29 mouse cellular contexts compared by ENCODE assay signal in genomic region chr4:59194731-59195496, GRCm38 (mm10). TPM values are rescaled to one million over a fixed set of nuclear protein-coding genes. Genes with fewer than 3 reads are reported as not detected.
DNase-seq lines count a peak whose midpoint lies in the region; ATAC-seq and TF ChIP-seq lines count a peak whose summit lies in the region.
"Had no signal": no experiment of that assay in that cellular context is flagged by ENCODE, and none has a peak within 500 bp of the region (broad histone marks: within the 10 kb centered on the region; RNA-seq: fewer than 3 reads in every experiment).

No protein-coding gene starts in this region.

- no peak overlapping the region for H3K9ac ChIP-seq in lung, postnatal 0 days (replicated peaks; ENCODE audit: low read depth)
- H3K9ac ChIP-seq in liver, embryonic 14.5 days (replicated peaks) = peak overlapping the region; percentile 31
- H3K9ac ChIP-seq: hindbrain, embryonic 13.5 days; kidney, embryonic 15.5 days; limb, embryonic 13.5 days; lung, embryonic 15.5 days; neural tube, embryonic 15.5 days had no signal

- ATAC-seq in lung, postnatal 0 days = no peak
- no peak for ATAC-seq in liver, embryonic 14.5 days (ENCODE audit: insufficient read depth)
- ATAC-seq: CD4-positive, CD25-positive, alpha-beta regulatory T cell, adult 4 months; forebrain, embryonic 16.5 days had no signal

- no peaks in the 10 kb centered on the region for H3K27me3 ChIP-seq in lung, postnatal 0 days (replicated peaks; ENCODE audit: insufficient read depth, low read length)
- no peaks in the 10 kb centered on the region for H3K27me3 ChIP-seq in liver, embryonic 14.5 days (ENCODE audit: control insufficient read depth, insufficient read depth, low read length)
- H3K27me3 ChIP-seq: hindbrain, embryonic 13.5 days; kidney, embryonic 15.5 days; limb, embryonic 13.5 days; lung, embryonic 15.5 days; neural tube, embryonic 15.5 days had no signal

- H3K9me3 ChIP-seq in lung, postnatal 0 days (ENCODE audit: low read length) = no peaks in the 10 kb centered on the region
- no peaks in the 10 kb centered on the region for H3K9me3 ChIP-seq in liver, embryonic 14.5 days (ENCODE audit: control insufficient read depth, low read length)
- H3K9me3 ChIP-seq: forebrain, embryonic 10.5 days; hindbrain, embryonic 13.5 days; kidney, embryonic 15.5 days; limb, embryonic 13.5 days; lung, embryonic 15.5 days; neural tube, embryonic 15.5 days had no signal

- no peak overlapping the region for H3K4me3 ChIP-seq in lung, postnatal 0 days (ENCODE audit: low read depth, low read length)
- H3K4me3 ChIP-seq in liver, embryonic 14.5 days (ENCODE audit: insufficient read depth in 1 of 2, low read depth in 2 of 2, low read length in 2 of 2) = no peak overlapping the region
- H3K4me3 ChIP-seq: forebrain, embryonic 10.5 days; hindbrain, embryonic 13.5 days; kidney, embryonic 15.5 days; limb, embryonic 13.5 days; lung, embryonic 15.5 days; neural tube, embryonic 15.5 days had no signal

- peak; percentile 85 for DNase-seq in heart, adult 11 months
- no peak for DNase-seq in heart, postnatal 36 days
- DNase-seq in lung, postnatal 36 days = peak; percentile 26
- no peak for DNase-seq in lung, postnatal 0 days (ENCODE audit: low spot score)
- no peak for DNase-seq in liver, embryonic 14.5 days (ENCODE audit: low read depth in 3 of 3, low spot score in 3 of 3)
- no peak for DNase-seq in spleen, postnatal 10 days (ENCODE audit: low spot score in 2 of 2)
- DNase-seq in urinary bladder, postnatal 4 days (ENCODE audit: low spot score in 2 of 2) = no peak
- DNase-seq in adrenal gland, adult 2 months = no peak
- DNase-seq: adrenal gland, postnatal 10 days; cerebellum, adult 9-10 months; gastrocnemius, postnatal 14 days; heart, adult 18-20 months; kidney, postnatal 4 days; right cerebral cortex, adult 18-20 months had no signal

- no peak overlapping the region for H3K27ac ChIP-seq in lung, postnatal 0 days (ENCODE audit: low read length)
- peak overlapping the region; percentile 7 for H3K27ac ChIP-seq in liver, embryonic 14.5 days
- H3K27ac ChIP-seq: forebrain, embryonic 10.5 days; hindbrain, embryonic 13.5 days; kidney, embryonic 15.5 days; limb, embryonic 13.5 days; lung, embryonic 15.5 days; macrophage had no signal

- WGBS in lung, postnatal 0 days = 71% methylated on average over 13 of the region's 13 CpGs
- 56% methylated on average over 13 of the region's 13 CpGs for WGBS in liver, embryonic 14.5 days (ENCODE audit: insufficient replicate concordance)

- intact Hi-C loops in heart, postnatal 36 days (cut with DNase I) = loop anchor here (5.0 to 10.0 kb wide), 2 partner anchors 42 to 190 kb away; partner anchors contain the start of gene Gm20503

- no peak for TF ChIP-seq CTCF in lung, postnatal 0 days (IDR thresholded peaks at IDR 0.05)
- TF ChIP-seq CTCF in liver, embryonic 14.5 days (IDR thresholded peaks at IDR 0.05; ENCODE audit: low read depth) = no peak

- H3K4me1 ChIP-seq in lung, postnatal 0 days (ENCODE audit: insufficient read depth, low read depth, low read length) = peaks cover 15% of the 10 kb centered on the region; the same call in 1 of the 2 replicates
- peaks cover 51 to 56% of the 10 kb centered on the region in 2 experiments for H3K4me1 ChIP-seq in liver, embryonic 14.5 days (replicated peaks; ENCODE audit: control insufficient read depth in 2 of 2, insufficient read depth in 2 of 2, low read length in 1 of 2)

- H3K4me2 ChIP-seq in lung, postnatal 0 days (replicated peaks; ENCODE audit: low read depth, low read length) = no peak overlapping the region
- peak overlapping the region; percentile 73 for H3K4me2 ChIP-seq in liver, embryonic 14.5 days (ENCODE audit: low read depth)
- H3K4me2 ChIP-seq: hindbrain, embryonic 13.5 days; kidney, embryonic 15.5 days; limb, embryonic 13.5 days; lung, embryonic 15.5 days; neural tube, embryonic 15.5 days had no signal

- H3K36me3 ChIP-seq in lung, postnatal 0 days (ENCODE audit: insufficient read depth, low read length) = no peaks in the 10 kb centered on the region
- H3K36me3 ChIP-seq in liver, embryonic 14.5 days (replicated peaks; ENCODE audit: control insufficient read depth, insufficient read depth, low read depth) = no peaks in the 10 kb centered on the region
- H3K36me3 ChIP-seq: hindbrain, embryonic 13.5 days; limb, embryonic 13.5 days; lung, embryonic 15.5 days; neural tube, embryonic 15.5 days had no signal

- TF ChIP-seq EP300 in lung, postnatal 0 days (IDR thresholded peaks at IDR 0.05) = no peak
- TF ChIP-seq EP300 in liver, embryonic 14.5 days (IDR thresholded peaks at IDR 0.05; ENCODE audit: low read depth) = no peak

RNA-seq across cellular contexts. Expression of gene Ugcg, which starts 5.9 kb away (rescaled TPM):
- 10 to 100 TPM; 15.4 to 16.2 TPM for total RNA-seq in heart, postnatal 36 days (2021)
- 13.8 and 16.2 TPM in 2 replicates for polyA plus RNA-seq in lung, postnatal 0 days (2015; fragmentation: Nextera tagmentation; extraction: Ambion mirVana)
- polyA plus RNA-seq in liver, embryonic 14.5 days (2012; rRNA removed) = 19.3 and 21.7 TPM in 2 replicates
- 7.5 and 9.9 TPM in 2 replicates for polyA plus RNA-seq in liver, embryonic 14.5 days (2014; fragmentation: Nextera tagmentation; extraction: Ambion mirVana)
- total RNA-seq in adrenal gland, adult 2 months (2021) = 10 to 100 TPM; 26.5 to 44.3 TPM
- polyA plus RNA-seq in adrenal gland, adult 2 months (2012; rRNA removed) = 41.7 and 49.9 TPM in 2 replicates

RNA-seq across cellular contexts. Expression of gene AI481877, which starts 56.1 kb away (rescaled TPM):
- not detected for total RNA-seq in heart, postnatal 36 days (2021)
- not detected in 2 replicates for polyA plus RNA-seq in lung, postnatal 0 days (2015; fragmentation: Nextera tagmentation; extraction: Ambion mirVana)
- not detected in 2 replicates for polyA plus RNA-seq in liver, embryonic 14.5 days (2012; rRNA removed)
- not detected in 2 replicates for polyA plus RNA-seq in liver, embryonic 14.5 days (2014; fragmentation: Nextera tagmentation; extraction: Ambion mirVana)
- not detected for total RNA-seq in adrenal gland, adult 2 months (2021)
- polyA plus RNA-seq in adrenal gland, adult 2 months (2012; rRNA removed) = not detected in 2 replicates
- total RNA-seq: gastrocnemius, postnatal 14 days; heart, adult 18-20 months; heart, postnatal 25 days; left cerebral cortex, postnatal 25 days; midbrain, postnatal 0 days had no signal
- polyA plus RNA-seq: brain, embryonic 14.5 days; CD4-positive, CD25-positive, alpha-beta regulatory T cell, adult 4 months; embryonic facial prominence, embryonic 14.5 days; forebrain, embryonic 10.5 days; forebrain, embryonic 16.5 days; heart, embryonic 14.5 days; hindbrain, embryonic 13.5 days; kidney, embryonic 15.5 days; limb, embryonic 13.5 days; lung, embryonic 15.5 days; macrophage had no signal

Comparison
In these comparisons a context has a peak if more than half of its experiments do, and no peak if none do; other contexts are left out.
1. DNase-seq: peak in heart, adult 11 months (single experiment) and lung, postnatal 36 days (single experiment); none in heart, postnatal 36 days (0 of 2), lung, postnatal 0 days (single experiment), liver, embryonic 14.5 days (0 of 3), spleen, postnatal 10 days (0 of 2), urinary bladder, postnatal 4 days (0 of 2) and adrenal gland, adult 2 months (single experiment).